Mouse (Mus musculus) heart, embryonic 12.5 days (tissue): ENCODE results near the gene Tgif2. TPM values are rescaled to one million over a fixed set of nuclear protein-coding genes. Genes with fewer than 3 reads are reported as not detected.
"Not testable (repeated sequence)": the region's sequence is repeated elsewhere in the genome, so short reads cannot be mapped to it uniquely, and the experiment has no call there.

ENCODE experiments used
- ATAC-seq: fragments of 200-750 bp; cut with Nextera tagmentation; 2 replicates; pipeline ENCODE4 v1.8.0; 2017; ENCODE audit warnings: moderate TSS enrichment, moderate library complexity; ENCODE audit not compliant: insufficient number of reproducible peaks, low FRiP score
- H3K27ac ChIP-seq: fragments of 300-500 bp; sonication (generic); 2 replicates; pipeline ENCODE4 v1.5.1; 2016; ENCODE audit warnings: mild to moderate bottlenecking, moderate library complexity; ENCODE audit not compliant: poor library complexity, severe bottlenecking
- H3K27me3 ChIP-seq: fragments of 300-500 bp; sonication (generic); replicated peaks from 2 replicates; pipeline ENCODE4 v1.6.1; 2016; ENCODE audit warnings: mild to moderate bottlenecking, moderate library complexity
- H3K36me3 ChIP-seq: fragments of 300-500 bp; sonication (generic); 2 replicates; pipeline ENCODE4 v1.6.1; 2016; ENCODE audit warnings: mild to moderate bottlenecking, moderate library complexity
- H3K4me1 ChIP-seq: fragments of 300-500 bp; sonication (generic); replicated peaks from 2 replicates; pipeline ENCODE4 v1.6.1; 2016; ENCODE audit warnings: mild to moderate bottlenecking
- H3K4me2 ChIP-seq: fragments of 300-500 bp; sonication (generic); 2 replicates; pipeline ENCODE4 v1.6.1; 2016; ENCODE audit warnings: mild to moderate bottlenecking, moderate library complexity
- H3K4me3 ChIP-seq: fragments of 300-500 bp; sonication (generic); 2 replicates; pipeline ENCODE4 v1.5.1; 2016; ENCODE audit warnings: mild to moderate bottlenecking
- H3K9ac ChIP-seq: fragments of 300-500 bp; sonication (generic); 2 replicates; pipeline ENCODE4 v1.6.1; 2016; ENCODE audit warnings: mild to moderate bottlenecking, moderate library complexity
- H3K9me3 ChIP-seq: fragments of 300-500 bp; sonication (generic); replicated peaks from 2 replicates; pipeline ENCODE4 v1.6.1; 2016; ENCODE audit warnings: mild to moderate bottlenecking, moderate library complexity
- WGBS: fragments of 180-500 bp; shearing (Covaris S2); methylation state at CpG from one replicate; pipeline ENCODE4 v1.1.7; 2016; 5-methylcytosine and 5-hydroxymethylcytosine counted together
- polyA plus RNA-seq: library from polyadenylated mRNA; unstranded; fragments of >200 nt; fragmentation: Nextera tagmentation; extraction: Ambion mirVana; gene quantifications from 2 replicates; pipeline ENCODE4 v1.2.1, GENCODE M21; 2016

Tgif2 gene
- 42.8 and 43.1 TPM in 2 replicates for polyA plus RNA-seq

DNA sequence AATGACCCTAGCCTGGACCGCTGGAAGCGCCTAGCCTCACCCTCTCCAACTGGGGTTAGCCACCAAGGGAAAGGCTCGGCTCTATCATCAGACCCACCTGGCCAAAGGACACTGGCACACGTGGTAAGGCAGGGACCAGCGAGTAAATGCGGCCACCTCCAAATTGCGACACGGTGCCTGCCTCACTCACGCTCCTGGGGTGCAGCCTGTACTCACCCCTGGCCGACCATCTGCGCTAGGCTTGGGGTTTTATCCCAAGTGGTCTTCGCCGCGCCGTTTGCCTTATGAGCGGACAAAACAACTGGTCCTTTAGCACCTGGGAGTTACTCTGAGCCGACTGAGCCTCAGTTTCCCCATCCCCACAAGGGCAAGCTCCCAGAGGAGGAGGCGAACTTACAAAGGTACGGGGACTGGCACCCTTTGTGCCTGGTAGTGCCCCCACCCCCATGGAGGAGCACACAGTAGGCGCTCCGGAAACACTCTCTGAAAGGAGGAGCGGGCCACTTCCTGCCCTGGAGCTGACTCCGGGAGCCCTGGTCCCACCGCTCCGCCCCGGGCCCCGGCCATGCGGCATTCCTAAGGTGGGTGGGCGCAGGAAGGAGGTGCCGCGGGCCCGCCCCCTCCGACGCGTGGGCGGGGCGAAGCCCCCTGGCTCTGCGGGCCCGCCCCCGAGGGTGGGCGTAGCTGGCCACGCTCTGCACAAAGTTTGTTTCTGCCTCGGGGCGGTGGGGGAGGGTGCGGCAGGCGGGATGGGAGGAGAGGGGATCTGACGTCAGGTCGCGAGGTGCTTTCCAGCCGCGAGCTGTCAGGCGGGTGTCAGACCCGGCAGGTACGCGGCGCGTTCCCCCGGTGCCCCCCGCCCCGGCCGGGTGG, at the start of gene Tgif2:
Gene Tgif2 (plus strand): TSS at position 689 of the 873 bp plus-strand sequence.
- Histone ChIP-seq H3K9me3 (no peaks in the 10 kb centered on the region), H3K4me2 (peak within 1 kb of the TSS; percentile 84), H3K27ac (peak within 1 kb of the TSS; percentile 93), H3K4me3 (peak within 1 kb of the TSS; percentile 84), H3K27me3 (no peaks in the 10 kb centered on the region), H3K4me1 (peaks cover 37% of the 10 kb centered on the region), H3K9ac (peak within 1 kb of the TSS; percentile 97), H3K36me3 (peaks cover 35% of the 10 kb centered on the region)
- 1% methylated on average over 59 of the region's 61 CpGs for WGBS
- ATAC-seq, result peak; percentile 89

DNA sequence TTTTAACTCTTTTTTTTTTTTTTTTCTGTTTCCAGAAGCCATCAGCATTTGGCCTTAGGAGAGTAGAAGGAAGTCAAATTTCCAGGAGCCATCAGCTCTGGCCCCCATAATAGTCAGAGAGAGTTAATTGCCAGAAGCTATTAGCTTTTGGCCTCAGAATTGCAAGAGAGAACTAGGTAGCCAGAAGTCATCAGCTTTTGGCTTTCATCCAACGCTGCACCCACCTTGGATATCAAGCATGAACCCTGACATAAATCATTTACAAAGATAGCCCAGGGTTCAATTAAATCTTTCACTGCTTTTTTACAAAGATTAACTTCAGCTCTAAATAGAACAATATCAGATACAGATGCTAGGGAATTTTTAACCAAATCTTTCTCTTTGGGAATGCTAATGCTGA, 41.3 kb upstream of the Tgif2 start:
- H3K4me2 ChIP-seq, result no peak overlapping the region
- H3K4me1 ChIP-seq, result no peaks in the 10 kb centered on the region
- H3K27me3 ChIP-seq, result no peaks in the 10 kb centered on the region
- H3K27ac ChIP-seq, result no peak overlapping the region
- no peak overlapping the region for H3K9ac ChIP-seq
- H3K9me3 ChIP-seq, result peaks cover 6% of the 10 kb centered on the region; the same call in 1 of the 2 replicates
- H3K4me3 ChIP-seq, result no peak overlapping the region
- no peaks in the 10 kb centered on the region for H3K36me3 ChIP-seq
- ATAC-seq, result no peak
- WGBS, result 85% methylated on average over 1 of the region's 1 CpGs

DNA sequence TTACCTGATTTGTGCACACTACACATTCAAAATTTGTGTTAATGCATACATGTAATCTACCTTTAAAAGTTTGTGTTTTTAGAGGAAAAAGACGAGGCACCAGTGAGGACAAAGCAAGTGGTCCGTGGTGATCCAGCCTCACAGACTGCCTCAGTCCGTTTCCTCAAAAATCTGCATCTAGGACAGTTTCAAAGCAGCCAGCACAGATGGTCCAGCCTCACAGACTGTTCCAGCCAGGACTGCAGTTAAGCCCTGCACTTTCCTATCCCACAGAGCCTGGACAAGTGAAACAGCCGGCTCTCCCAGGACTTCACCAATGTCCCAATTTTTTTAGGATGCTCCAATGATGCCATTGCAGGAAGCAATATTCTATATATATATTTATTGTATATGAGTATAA, 38.8 kb upstream of the Tgif2 start:
- Histone ChIP-seq H3K4me1 (no peaks in the 10 kb centered on the region), H3K27ac (no peak overlapping the region), H3K27me3 (no peaks in the 10 kb centered on the region), H3K9ac (no peak overlapping the region), H3K9me3 (peaks cover 6% of the 10 kb centered on the region; the same call in 1 of the 2 replicates), H3K4me3 (no peak overlapping the region), H3K4me2 (no peak overlapping the region), H3K36me3 (no peaks in the 10 kb centered on the region)
- WGBS, result 76% methylated on average over 4 of the region's 4 CpGs
- ATAC-seq, result no peak

DNA sequence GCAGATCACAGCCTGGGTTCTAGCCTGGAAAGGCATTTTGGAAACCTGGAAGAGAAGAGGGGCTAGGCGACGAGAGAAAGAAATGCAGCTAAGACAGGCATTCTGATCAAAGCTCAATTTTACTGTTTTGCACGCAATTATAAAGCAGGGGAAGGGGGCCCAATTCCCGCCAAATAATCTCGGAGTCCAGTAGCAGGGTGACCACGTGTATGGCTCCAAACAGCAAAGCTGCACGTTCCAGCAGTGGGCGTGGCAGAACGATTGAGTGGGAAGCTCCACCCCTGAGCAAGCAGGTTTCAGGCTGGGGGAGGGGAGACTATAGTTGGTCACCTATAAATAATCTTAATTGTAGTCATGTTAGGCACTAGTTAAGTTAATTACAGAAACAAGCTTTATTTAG, 37.7 kb upstream of the Tgif2 start:
- not testable (repeated sequence) for H3K4me3 ChIP-seq, H3K4me2 ChIP-seq, ATAC-seq, H3K9ac ChIP-seq, H3K4me1 ChIP-seq, H3K9me3 ChIP-seq, H3K36me3 ChIP-seq, H3K27ac ChIP-seq, H3K27me3 ChIP-seq
- 48% methylated on average over 9 of the region's 9 CpGs for WGBS

DNA sequence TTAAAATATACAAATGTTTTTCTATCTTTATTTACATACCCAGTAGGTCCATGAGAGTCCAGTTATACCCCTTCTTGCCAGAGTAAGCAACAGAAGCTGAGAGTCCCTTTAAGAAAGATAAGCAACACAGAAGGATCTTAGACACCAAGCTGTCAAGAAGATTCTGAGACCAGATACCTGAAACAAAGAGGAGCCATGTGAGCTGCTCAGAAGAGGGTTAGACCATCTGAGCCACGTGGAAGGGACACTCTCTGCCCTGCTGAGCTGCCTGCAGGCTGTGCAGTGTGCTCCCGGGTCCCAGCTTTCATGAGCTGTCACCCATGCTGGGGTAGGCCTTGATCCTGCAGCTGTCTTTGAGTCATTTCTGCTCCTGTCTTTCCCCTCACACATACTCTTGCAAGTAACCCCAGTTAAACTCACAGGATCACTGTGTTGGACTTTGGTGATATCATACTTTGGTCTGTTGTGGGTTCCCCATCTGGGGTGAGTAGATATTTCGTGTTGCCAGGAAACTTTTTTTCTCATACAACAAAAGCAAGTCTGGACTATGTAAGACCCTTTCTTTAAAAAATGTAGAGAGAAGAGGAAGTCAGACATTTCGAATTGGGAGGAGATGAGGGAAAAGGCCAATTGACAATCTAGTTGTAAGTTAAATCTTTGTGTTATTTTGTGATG, 36.0 kb upstream of the Tgif2 start:
- Histone ChIP-seq H3K9me3 (no peaks in the 10 kb centered on the region), H3K27ac (no peak overlapping the region), H3K4me1 (no peaks in the 10 kb centered on the region), H3K4me3 (no peak overlapping the region), H3K4me2 (no peak overlapping the region), H3K36me3 (no peaks in the 10 kb centered on the region), H3K27me3 (no peaks in the 10 kb centered on the region), H3K9ac (no peak overlapping the region)
- no peak for ATAC-seq
- 63% methylated on average over 4 of the region's 4 CpGs for WGBS

DNA sequence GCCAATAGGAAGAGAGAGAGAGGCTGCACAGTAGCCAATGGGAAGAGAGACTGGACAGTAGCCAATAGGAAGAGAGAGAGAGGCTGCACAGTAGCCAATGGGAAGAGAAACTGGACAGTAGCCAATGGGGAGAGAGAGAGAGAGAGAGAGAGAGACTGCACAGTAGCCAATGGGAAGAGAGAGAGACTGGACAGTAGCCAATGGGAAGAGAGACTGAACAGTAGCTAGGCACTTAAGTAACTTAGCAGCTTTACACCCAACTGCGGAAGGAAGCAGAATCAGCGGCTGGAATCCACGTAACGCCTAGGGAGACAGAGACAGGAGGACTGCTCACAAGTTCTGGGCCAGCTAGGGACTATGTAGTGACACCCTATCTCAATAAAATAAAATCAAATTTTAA, 35.2 kb upstream of the Tgif2 start:
- 95% methylated on average over 4 of the region's 4 CpGs for WGBS
- ATAC-seq, result no peak

DNA sequence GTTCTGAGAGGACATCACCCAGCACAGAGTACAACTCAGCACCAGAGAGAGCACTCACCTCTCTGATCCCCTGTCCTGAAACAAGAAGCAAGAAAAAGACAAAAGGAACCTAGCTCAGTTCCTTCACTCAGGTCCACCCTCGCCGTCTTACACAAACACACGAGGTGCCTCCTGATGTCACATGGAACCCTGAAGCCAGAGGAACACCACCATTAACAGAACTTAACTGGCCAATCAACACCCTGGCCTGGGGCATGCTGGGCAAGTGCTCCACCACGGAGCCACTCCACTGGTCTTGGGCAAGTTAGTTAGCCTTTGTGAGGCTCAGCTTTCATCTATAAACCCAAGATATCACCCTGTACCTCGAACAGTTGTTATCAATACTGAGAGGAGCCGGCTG, 32.9 kb upstream of the Tgif2 start:
- Histone ChIP-seq H3K27ac (no peak overlapping the region), H3K4me2 (no peak overlapping the region), H3K9me3 (no peaks in the 10 kb centered on the region), H3K27me3 (no peaks in the 10 kb centered on the region), H3K4me3 (no peak overlapping the region), H3K36me3 (no peaks in the 10 kb centered on the region), H3K4me1 (no peaks in the 10 kb centered on the region), H3K9ac (no peak overlapping the region)
- 67% methylated on average over 6 of the region's 6 CpGs for WGBS
- ATAC-seq, result no peak

More for the DNA sequence above, 35.2 kb upstream of the Tgif2 start:
- Histone ChIP-seq H3K27me3 (no peaks in the 10 kb centered on the region), H3K4me2 (no peak overlapping the region), H3K4me3 (no peak overlapping the region), H3K4me1 (no peaks in the 10 kb centered on the region), H3K36me3 (no peaks in the 10 kb centered on the region), H3K9me3 (no peaks in the 10 kb centered on the region), H3K9ac (no peak overlapping the region), H3K27ac (no peak overlapping the region)

DNA sequence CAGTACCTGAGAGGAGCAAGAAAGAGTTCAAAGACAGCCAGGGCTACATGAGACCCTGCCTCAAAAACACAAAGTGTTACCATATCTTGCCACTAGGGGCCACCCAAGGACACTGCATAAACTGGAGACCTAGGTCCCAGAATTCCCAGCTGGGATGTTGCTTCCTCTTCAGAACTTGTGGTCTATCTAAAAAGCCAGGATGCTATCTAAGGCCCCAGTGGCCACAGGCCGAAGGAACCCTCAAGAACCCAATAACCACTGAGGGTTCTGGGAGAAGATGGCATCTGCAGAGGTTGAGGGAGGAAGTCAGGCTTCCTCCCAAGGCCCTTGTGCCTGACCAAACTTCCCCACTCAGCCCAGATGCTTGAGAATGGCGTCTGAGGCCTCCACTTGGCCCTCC, 30.2 kb upstream of the Tgif2 start:
- Histone ChIP-seq H3K4me1 (0 out of 2 replicates have a peak, but pooled peaks cover 5% of the 10 kb centered on the region), H3K9me3 (no peaks in the 10 kb centered on the region), H3K9ac (no peak overlapping the region), H3K27me3 (no peaks in the 10 kb centered on the region), H3K4me2 (no peak overlapping the region), H3K4me3 (no peak overlapping the region), H3K27ac (no peak overlapping the region), H3K36me3 (no peaks in the 10 kb centered on the region)
- WGBS, result 40% methylated on average over 2 of the region's 2 CpGs
- no peak for ATAC-seq

DNA sequence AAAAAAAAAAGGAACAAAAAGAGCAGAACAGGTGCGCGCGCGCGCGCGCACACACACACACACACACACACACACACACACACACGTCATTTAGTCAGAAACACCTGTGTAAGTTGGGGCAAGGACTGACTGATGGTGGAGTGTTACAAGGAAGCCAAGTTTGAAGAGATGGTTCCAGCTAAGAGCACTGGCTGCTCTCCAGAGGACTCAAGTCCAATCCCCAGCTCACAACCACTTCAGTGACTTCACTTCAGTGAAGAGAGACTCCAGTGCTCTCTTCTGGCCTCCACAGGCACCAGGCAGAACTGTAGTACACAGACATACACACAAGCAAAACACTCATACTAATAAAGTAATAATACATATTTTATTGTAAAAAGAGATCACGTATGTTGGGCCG, 29.1 kb upstream of the Tgif2 start:
- Histone ChIP-seq H3K9me3 (no peaks in the 10 kb centered on the region), H3K4me3 (no peak overlapping the region), H3K4me1 (peaks cover 8% of the 10 kb centered on the region; the same call in 1 of the 2 replicates), H3K4me2 (no peak overlapping the region), H3K27ac (no peak overlapping the region), H3K27me3 (no peaks in the 10 kb centered on the region), H3K9ac (no peak overlapping the region), H3K36me3 (no peaks in the 10 kb centered on the region)
- no peak for ATAC-seq
- WGBS, result 97% methylated on average over 10 of the region's 10 CpGs

DNA sequence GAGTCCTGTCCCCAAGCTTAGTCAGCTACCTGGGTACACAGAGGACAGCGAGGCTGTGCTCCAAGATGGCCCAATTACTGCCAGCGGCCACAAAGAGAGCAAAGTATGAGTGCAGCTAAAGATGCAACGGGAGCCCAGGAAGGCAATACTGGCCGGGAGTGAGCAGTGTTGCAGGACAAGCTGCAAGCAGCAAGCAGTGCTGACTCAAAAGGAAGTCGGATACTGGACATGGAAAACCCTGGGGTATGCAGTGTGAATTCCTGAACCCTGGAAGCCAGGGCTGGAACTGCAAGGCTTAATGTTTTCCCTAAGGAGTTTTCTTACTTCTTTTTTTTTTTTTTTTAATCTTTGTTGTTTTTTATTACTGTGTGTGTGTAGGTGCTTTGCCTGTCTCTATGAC, 28.3 kb upstream of the Tgif2 start:
- no peaks in the 10 kb centered on the region for H3K36me3 ChIP-seq
- no peak overlapping the region for H3K9ac ChIP-seq
- peaks cover 8% of the 10 kb centered on the region; the same call in 1 of the 2 replicates for H3K4me1 ChIP-seq
- H3K4me2 ChIP-seq, result no peak overlapping the region
- no peaks in the 10 kb centered on the region for H3K9me3 ChIP-seq
- 63% methylated on average over 5 of the region's 5 CpGs for WGBS
- ATAC-seq, result no peak
- H3K27me3 ChIP-seq, result no peaks in the 10 kb centered on the region
- H3K4me3 ChIP-seq, result no peak overlapping the region
- H3K27ac ChIP-seq, result no peak overlapping the region

DNA sequence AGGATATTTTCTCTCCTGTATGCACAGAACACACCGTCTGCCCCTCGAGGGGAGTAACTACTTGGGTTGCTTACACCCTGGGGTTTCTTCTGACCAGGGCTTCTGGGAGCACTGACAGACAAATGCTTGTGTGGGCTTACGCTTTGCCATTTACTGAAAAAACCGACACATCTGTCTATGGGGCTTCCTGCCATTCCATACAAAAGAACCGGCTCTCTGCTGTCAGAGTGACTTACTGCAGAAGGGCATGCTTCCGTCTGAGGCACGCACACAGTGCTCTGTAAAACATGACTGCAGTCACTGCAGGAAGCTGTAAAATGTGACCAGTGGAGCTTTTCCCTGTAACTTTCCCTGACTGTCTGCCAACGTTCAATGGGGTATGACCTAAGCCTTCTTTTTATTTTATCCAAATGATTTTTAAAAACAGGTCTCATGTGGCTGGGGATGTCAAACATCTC, 25.4 kb upstream of the Tgif2 start:
- Histone ChIP-seq H3K4me1 (peaks cover 8% of the 10 kb centered on the region; the same call in 1 of the 2 replicates), H3K9ac (no peak overlapping the region), H3K27me3 (no peaks in the 10 kb centered on the region), H3K4me2 (peak overlapping the region; percentile 30; the same call in 1 of the 2 replicates), H3K9me3 (no peaks in the 10 kb centered on the region), H3K36me3 (no peaks in the 10 kb centered on the region), H3K4me3 (no peak overlapping the region), H3K27ac (peak overlapping the region; percentile 71)
- WGBS, result 25% methylated on average over 8 of the region's 8 CpGs
- ATAC-seq, result peak; percentile 66; the same call in 1 of the 2 replicates
